Mouse (Mus musculus) adrenal gland, postnatal 0 days (tissue): Measurements from ENCODE around the gene Slc7a8. TPM values are rescaled to one million over a fixed set of nuclear protein-coding genes. Genes with fewer than 3 reads are reported as not detected.

ENCODE experiments used
- polyA plus RNA-seq: library from polyadenylated mRNA; unstranded; fragments of >200 nt; fragmentation: Nextera tagmentation; extraction: Ambion mirVana; gene quantifications from 2 replicates; pipeline ENCODE4 v1.2.1, GENCODE M21; 2015

The Slc7a8 gene
- 16.5 and 30.8 TPM in 2 replicates for polyA plus RNA-seq

DNA sequence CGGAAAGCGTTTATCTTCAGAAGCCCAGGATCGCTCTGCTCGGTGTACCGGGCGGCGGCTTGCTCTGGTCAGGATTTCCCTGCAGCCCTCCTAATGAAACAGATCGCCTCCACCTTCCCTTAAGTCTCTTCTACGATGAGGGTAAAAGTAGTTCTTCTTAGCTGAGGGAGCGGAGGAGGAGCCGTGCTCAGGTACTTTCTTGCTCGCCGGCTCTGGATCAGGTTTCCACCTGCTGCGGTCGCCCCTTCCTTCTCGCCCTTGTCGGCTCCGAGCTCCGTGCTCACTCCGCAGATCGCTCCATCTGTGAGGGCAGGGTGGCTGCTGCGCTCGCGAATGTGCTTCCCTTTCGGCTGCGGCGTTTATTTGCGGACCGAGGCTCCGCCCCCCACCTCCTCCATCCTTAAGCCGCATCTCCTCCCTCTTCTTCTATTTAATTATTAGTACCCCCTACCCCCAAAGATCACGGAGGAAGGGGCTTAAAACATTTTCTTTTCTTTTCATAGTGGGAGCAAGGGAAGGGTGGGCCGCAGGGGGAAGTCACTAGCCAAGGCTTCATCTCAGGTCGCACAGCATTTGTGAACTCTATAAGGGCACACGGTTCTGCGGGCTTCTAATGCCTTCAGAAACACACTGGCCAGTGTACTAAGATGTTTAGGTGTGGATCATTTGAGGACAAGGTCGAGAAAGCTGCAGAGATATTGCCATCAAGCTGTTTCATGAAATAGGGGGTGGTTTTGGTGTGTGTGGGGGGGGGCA is at the start of gene Slc7a8:
Gene Slc7a8 (minus strand): TSS at position 337 of the 756 bp plus-strand sequence.

DNA sequence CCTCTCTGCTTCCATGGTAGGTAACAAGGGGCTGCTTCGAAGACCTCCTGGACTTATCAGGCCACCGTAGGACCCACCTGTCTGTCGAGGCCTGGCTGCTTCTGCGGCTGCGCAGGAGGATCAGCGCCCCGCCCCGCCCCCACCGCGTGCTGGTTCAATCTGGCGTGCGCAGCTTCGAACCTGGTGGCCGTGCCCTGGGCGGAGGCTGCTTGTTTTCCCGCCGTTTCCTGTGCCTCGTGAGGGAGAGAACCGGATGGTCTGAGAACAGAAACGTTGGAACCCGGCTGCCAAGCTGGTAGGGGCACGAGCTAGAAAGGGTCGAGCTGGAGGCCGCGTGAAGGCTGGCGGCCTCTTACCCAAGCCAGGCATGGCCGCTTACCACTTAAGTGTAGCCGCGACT is 32.2 kb upstream of the Slc7a8 start, which contains the start of gene Rnf212b:
Gene Rnf212b (plus strand): TSS at position 151 of the 400 bp plus-strand sequence.

DNA sequence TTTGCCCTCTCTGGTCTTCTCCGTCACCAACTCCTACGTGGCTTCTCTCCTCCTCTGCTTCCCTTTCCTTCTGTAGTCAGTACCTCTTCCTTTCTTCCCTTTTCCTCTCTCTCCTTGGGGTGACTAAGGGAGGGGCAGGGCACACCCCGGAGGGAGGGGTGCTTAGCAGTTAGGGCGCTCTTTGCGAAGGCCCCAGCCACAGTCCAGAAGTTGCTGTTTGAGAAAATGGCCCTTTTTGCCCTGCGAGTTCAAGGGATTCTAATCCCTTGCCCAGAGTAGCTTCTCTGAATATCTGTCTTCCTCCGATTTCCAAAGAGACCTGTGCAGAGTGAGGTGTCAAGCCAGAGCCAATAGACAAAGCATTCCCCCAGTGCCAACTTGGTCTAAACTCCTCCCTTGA is 69.7 kb downstream of the Slc7a8 start, which contains the start of gene Cebpe:
Gene Cebpe (minus strand): TSS at position 101 of the 400 bp plus-strand sequence.

DNA sequence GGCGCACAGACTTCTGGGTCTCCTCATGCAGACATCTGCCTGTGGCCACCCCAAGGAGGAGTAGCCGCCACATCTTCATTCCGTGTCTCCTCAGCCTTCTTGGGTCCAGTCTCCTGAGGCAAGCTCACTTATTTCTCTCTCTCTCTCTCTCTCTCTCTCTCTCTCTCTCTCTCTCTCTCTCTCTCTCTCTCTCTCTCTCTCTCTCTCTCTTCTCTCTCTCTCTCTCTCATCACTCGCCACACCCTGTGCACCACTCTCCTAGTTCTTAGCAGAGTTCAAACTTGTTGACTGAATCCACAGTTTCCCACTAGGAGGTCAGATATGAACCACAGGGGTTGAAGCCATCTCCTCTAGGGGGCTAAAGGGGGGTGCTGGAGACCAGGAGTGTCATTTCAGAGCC is 83.0 kb downstream of the Slc7a8 start, which contains the start of gene Gm29776:
Gene Gm29776 (minus strand): TSS at position 101 of the 400 bp plus-strand sequence.

DNA sequence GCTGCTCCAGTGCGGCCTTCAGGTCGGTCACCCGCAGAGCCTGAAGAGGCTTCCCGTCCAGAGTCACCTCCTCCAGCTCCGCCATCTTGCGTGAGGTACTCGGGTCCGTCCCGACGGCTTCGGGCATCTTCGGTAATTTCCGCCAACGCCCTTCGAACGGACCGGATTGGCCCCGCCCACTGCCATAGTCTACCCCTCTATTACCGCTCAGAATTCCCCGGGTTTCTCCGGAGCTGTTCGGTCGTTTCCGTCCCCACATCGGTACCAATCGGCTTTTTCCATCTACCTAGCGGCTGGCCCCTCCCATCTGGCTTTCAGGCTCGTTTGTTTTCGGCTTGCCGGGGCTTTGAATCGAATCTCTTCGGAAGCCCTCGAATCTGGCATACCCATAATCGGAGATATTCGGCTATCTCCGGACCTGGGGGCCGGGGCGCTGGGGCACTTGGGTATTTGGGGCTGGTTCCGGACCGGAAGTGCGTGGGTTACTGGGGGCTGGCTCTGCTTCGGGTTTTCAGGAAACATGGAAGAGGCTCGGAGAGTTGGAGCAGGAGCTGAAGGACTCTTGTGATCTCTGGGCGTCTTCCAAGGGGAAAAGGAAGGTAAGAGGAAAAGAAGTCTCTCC is 95.1 kb downstream of the Slc7a8 start, which contains the start of gene Acin1:
Gene Acin1 (minus strand): TSS at position 410 of the 622 bp plus-strand sequence.

DNA sequence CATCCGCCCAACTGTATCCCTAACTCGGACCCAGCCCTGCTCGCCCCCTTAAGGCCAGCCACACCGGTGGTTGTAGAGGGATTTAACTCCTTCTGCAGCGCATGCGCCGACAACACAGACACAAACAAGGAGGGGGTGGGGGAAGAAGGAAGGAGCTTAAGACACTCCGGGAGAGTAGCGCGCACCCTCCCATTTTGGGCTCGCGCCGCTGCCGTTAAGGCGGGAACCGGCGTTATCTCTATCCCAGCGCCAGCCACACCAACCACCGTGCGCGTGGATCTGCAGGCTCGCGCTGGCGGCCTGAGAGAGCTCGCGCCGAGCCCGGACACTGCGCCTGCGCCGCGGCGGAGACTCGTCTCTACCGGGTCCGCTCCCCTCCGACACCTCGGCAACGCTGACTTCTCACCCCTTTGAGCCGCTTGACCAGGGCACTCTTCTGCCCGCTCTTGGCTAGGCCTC is 95.7 kb downstream of the Slc7a8 start, which contains the start of gene 1700123O20Rik:
Gene 1700123O20Rik (plus strand): TSS at position 154 of the 459 bp plus-strand sequence.

Other genes starting within 250 kb of the Slc7a8 start
- gene Haus4, start 227.3 kb downstream of the Slc7a8 start, polyA plus RNA-seq = 36.1 and 74.7 TPM in 2 replicates
- gene Ajuba, start 204.4 kb downstream of the Slc7a8 start, polyA plus RNA-seq = 14.2 and 19.9 TPM in 2 replicates
- 3.4 and 3.5 TPM in 2 replicates for gene 4931414P19Rik, start 176.0 kb downstream of the Slc7a8 start, polyA plus RNA-seq
- 435 and 451 TPM in 2 replicates for gene Psmb5, start 163.9 kb downstream of the Slc7a8 start, polyA plus RNA-seq
- 0.03 TPM in 1 of 2 replicates, not detected in the other for gene Psmb11, start 160.5 kb downstream of the Slc7a8 start, polyA plus RNA-seq
- not detected in 2 replicates for gene Gm17606, start 141.0 kb downstream of the Slc7a8 start, polyA plus RNA-seq
- 0.80 and 0.84 TPM in 2 replicates for gene Cdh24, start 140.6 kb downstream of the Slc7a8 start, polyA plus RNA-seq
- 88.8 and 106 TPM in 2 replicates for gene 1700123O20Rik, start 95.7 kb downstream of the Slc7a8 start, polyA plus RNA-seq
- gene Acin1, start 95.0 kb downstream of the Slc7a8 start, polyA plus RNA-seq = 49.4 and 65.2 TPM in 2 replicates
- gene Gm29776, start 83.1 kb downstream of the Slc7a8 start, polyA plus RNA-seq = 0.11 and 0.19 TPM in 2 replicates
- 0.77 and 1.2 TPM in 2 replicates for gene Cebpe, start 69.8 kb downstream of the Slc7a8 start, polyA plus RNA-seq
- gene Rnf212b, start 32.2 kb upstream of the Slc7a8 start, polyA plus RNA-seq = 1.1 and 1.5 TPM in 2 replicates
- 5.6 and 9.5 TPM in 2 replicates for gene Homez, start 89.0 kb upstream of the Slc7a8 start, polyA plus RNA-seq
- 1.6 and 1.8 TPM in 2 replicates for gene Ppp1r3e, start 95.6 kb upstream of the Slc7a8 start, polyA plus RNA-seq
- gene Bcl2l2, start 101.4 kb upstream of the Slc7a8 start, polyA plus RNA-seq = 3.2 and 4.3 TPM in 2 replicates
- 2.8 TPM in 1 of 2 replicates, not detected in the other for gene Gm20521, start 101.5 kb upstream of the Slc7a8 start, polyA plus RNA-seq
- 56.6 and 88.0 TPM in 2 replicates for gene Pabpn1, start 110.6 kb upstream of the Slc7a8 start, polyA plus RNA-seq
- gene Slc22a17, start 131.2 kb upstream of the Slc7a8 start, polyA plus RNA-seq = 47.4 and 48.2 TPM in 2 replicates
- 10.4 and 13.2 TPM in 2 replicates for gene Efs, start 144.2 kb upstream of the Slc7a8 start, polyA plus RNA-seq
- 0.32 TPM in 1 of 2 replicates, not detected in the other for gene Il25, start 150.7 kb upstream of the Slc7a8 start, polyA plus RNA-seq
- 5.5 and 12.5 TPM in 2 replicates for gene Cmtm5, start 154.3 kb upstream of the Slc7a8 start, polyA plus RNA-seq
- gene Myh6, start 185.0 kb upstream of the Slc7a8 start, polyA plus RNA-seq = 1.1 and 3.5 TPM in 2 replicates
- gene Gm17428, start 195.0 kb upstream of the Slc7a8 start, polyA plus RNA-seq = not detected in 2 replicates
- 1.7 and 2.2 TPM in 2 replicates for gene Myh7, start 212.7 kb upstream of the Slc7a8 start, polyA plus RNA-seq
- gene Ngdn, start 233.5 kb upstream of the Slc7a8 start, polyA plus RNA-seq = 77.4 and 82.0 TPM in 2 replicates